Mouse (Mus musculus): ENCODE measurements around the gene Klhl8. TPM values are rescaled to one million over a fixed set of nuclear protein-coding genes. Genes with fewer than 3 reads are reported as not detected.

Klhl8 gene
- polyA plus RNA-seq, 1 experiment from 2014 or later = 8.5 TPM

DNA sequence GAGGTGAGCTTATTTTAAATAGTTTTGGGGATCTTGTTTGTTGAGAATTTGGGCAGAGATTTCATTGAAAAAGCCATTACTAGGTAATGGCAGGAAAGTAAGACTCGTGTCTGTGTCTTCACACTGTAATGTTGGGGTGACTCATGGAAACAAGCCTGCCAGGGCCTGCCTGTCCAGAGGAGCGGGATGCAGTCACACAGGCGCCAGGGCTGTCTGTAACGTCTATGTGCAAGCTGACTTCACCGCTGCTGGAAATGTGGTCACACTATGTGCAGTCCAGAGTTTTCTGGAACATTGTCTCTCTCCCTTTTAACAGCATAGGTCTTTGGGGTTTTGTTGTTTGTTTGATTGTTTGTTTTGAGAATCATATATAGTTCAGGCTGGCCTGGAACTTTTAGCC lies 88.1 kb downstream of the Klhl8 start:
- Histone ChIP-seq H3K27ac (replicated peaks) (no peak overlapping the region), H3K9me3 (no peaks in the 10 kb centered on the region), H3K4me3 (no peak overlapping the region), H3K36me3 (peaks cover 20% of the 10 kb centered on the region), H3K4me2 (no peak overlapping the region), H3K9ac (no peak overlapping the region), H3K27me3 (replicated peaks) (0 out of 2 replicates have a peak, but pooled peaks cover 3% of the 10 kb centered on the region), H3K4me1 (peaks cover 17% of the 10 kb centered on the region)
- ATAC-seq (ENCODE audit: extremely low read depth, insufficient number of reproducible peaks, low FRiP score, low TSS enrichment) = no peak
- 87% methylated on average over 5 of the region's 5 CpGs for WGBS

DNA sequence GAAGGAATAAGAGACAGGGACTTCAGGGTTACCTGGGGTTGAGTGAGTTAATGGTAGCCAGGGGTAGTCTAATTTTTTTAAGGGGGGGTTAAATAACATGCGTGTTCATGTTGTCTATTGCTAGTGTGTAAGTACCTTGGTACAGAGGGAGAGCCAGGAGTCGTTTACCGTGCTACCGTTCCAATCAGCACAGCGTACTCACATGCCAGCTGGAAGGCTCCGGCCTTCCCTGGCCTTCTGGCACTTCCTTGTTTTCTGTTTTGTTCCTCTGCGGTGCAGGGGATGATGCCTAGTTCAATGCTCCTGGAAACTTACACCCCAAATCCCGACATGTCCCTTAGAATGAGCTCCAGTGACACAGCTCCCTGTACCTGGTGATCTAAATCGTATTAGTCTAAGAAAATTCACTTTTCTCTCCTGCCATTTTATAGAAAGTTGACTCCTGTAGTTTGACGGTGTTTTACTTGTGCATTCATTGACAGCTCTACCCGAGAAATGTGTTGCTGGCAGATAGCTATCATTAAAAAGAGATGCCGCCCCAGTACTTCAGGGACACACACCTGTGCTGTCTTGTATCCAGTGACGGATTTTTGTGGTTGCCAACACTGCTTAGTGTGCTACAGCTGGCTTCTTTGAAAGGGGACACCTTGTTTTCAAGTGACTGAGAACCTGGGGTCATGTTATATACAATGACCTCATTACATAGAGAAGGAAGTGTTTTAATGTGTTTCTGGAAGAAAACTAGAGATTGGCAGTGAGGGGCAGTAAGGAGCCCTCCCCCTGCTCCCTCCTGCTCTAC lies 89.4 kb downstream of the Klhl8 start:
- no peak for ATAC-seq (ENCODE audit: extremely low read depth, insufficient number of reproducible peaks, low FRiP score, low TSS enrichment)
- Histone ChIP-seq H3K27ac (replicated peaks) (no peak overlapping the region), H3K4me3 (no peak overlapping the region), H3K36me3 (peaks cover 15% of the 10 kb centered on the region), H3K4me2 (no peak overlapping the region), H3K9me3 (no peaks in the 10 kb centered on the region), H3K4me1 (peaks cover 11% of the 10 kb centered on the region), H3K9ac (no peak overlapping the region), H3K27me3 (replicated peaks) (0 out of 2 replicates have a peak, but pooled peaks cover 3% of the 10 kb centered on the region)
- 83% methylated on average over 13 of the region's 13 CpGs for WGBS

DNA sequence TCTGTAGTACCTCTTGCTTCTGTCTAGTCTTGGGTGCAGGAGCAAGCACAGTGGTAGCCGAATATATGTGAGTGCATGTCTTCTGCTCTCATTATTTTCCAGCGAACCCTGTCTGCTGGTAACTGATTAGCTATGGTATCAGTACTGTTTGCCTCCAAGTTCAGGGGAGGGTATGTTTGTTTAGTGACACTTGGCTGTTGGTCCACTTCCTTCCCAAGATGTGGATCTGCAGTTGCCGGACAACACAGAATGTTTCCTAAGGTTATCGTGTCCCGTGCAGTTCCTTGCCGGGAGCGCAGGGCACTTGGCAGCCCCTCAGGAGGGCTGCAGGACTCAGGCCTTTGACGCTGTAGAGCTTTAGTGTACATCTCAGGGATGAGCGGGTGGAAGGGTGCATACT lies 90.0 kb downstream of the Klhl8 start:
- no peak overlapping the region for H3K4me3 ChIP-seq
- H3K4me2 ChIP-seq = no peak overlapping the region
- peaks cover 11% of the 10 kb centered on the region for H3K4me1 ChIP-seq
- H3K9ac ChIP-seq = no peak overlapping the region
- ATAC-seq (ENCODE audit: extremely low read depth, insufficient number of reproducible peaks, low FRiP score, low TSS enrichment) = no peak
- peaks cover 12% of the 10 kb centered on the region for H3K36me3 ChIP-seq
- H3K9me3 ChIP-seq = no peaks in the 10 kb centered on the region
- no peak overlapping the region for H3K27ac ChIP-seq (replicated peaks)
- 58% methylated on average over 9 of the region's 9 CpGs for WGBS
- 0 out of 2 replicates have a peak, but pooled peaks cover 2% of the 10 kb centered on the region for H3K27me3 ChIP-seq (replicated peaks)

DNA sequence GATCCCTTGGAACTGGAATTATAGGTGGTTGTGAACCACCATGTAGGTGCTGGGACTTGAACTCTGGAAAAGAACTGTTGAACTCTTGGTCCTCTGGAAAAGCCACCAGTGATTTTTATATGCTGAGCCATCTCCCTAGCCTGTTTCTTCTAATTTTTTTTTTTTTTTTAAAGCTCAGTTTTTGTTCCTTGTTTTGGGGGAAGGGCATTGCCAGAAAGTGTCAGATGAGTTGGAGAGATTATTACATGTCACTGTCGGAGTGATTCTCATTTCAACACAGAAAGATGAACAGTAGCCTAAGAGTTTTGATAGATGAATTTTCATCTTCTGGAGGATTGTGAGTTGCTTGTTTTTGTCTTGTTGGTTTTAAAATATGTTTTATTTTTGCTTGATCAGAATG lies 91.4 kb downstream of the Klhl8 start:
- peaks cover 11% of the 10 kb centered on the region; the same call in 1 of the 2 replicates for H3K36me3 ChIP-seq
- ATAC-seq (ENCODE audit: extremely low read depth, insufficient number of reproducible peaks, low FRiP score, low TSS enrichment) = no peak
- H3K9ac ChIP-seq = no peak overlapping the region
- H3K4me1 ChIP-seq = peaks cover 20% of the 10 kb centered on the region
- 92% methylated on average over 1 of the region's 1 CpGs for WGBS
- no peaks in the 10 kb centered on the region for H3K27me3 ChIP-seq (replicated peaks)
- no peak overlapping the region for H3K4me2 ChIP-seq
- no peak overlapping the region for H3K27ac ChIP-seq (replicated peaks)
- H3K4me3 ChIP-seq = no peak overlapping the region
- H3K9me3 ChIP-seq = no peaks in the 10 kb centered on the region

DNA sequence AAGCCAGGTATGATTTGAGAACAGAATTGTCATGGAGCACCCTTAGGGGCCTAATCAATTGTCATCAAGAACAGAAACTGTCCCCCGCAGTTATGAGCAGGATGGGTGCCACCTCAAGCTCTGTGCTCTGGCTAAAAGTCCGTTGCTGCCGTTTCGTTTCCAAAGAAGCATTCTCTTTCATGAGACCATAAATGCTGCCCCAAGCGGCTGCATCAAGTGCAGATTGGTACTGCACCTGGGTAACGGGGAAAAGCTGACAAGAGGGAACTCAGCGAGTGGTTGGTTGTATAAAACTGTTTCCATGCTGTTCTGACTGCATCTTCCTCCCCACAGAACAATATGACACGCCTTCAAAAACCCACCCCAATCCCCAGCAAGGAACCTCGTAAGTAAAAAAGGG lies 92.5 kb downstream of the Klhl8 start:
- WGBS = 88% methylated on average over 9 of the region's 9 CpGs
- no peak overlapping the region for H3K9ac ChIP-seq
- H3K27me3 ChIP-seq (replicated peaks) = no peaks in the 10 kb centered on the region
- H3K4me1 ChIP-seq = peaks cover 28% of the 10 kb centered on the region
- no peak overlapping the region for H3K4me2 ChIP-seq
- no peak overlapping the region for H3K27ac ChIP-seq (replicated peaks)
- no peaks in the 10 kb centered on the region for H3K9me3 ChIP-seq
- no peak for ATAC-seq (ENCODE audit: extremely low read depth, insufficient number of reproducible peaks, low FRiP score, low TSS enrichment)
- H3K4me3 ChIP-seq = no peak overlapping the region
- peaks cover 11% of the 10 kb centered on the region; the same call in 1 of the 2 replicates for H3K36me3 ChIP-seq

DNA sequence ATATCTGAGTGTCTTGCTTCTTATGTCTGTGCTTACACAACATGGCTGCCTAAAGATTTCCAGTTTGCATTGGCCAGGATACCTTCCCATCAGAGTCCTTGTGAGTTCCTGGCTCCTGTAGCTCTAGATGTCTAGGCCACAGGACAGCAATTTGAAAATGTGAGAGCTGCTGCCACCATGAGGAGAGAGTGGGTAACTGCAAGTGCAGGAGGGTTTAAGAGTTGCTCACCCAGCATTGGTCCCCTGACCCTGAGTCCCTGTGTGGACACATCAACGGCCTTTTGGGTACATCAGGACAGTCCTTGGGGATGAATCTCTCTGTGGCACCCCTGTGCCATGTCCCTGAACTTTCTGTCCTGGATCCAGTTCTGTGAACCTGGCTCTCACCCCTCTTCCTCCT lies 93.3 kb downstream of the Klhl8 start:
- Histone ChIP-seq H3K27ac (replicated peaks) (no peak overlapping the region), H3K4me3 (no peak overlapping the region), H3K36me3 (peaks cover 8% of the 10 kb centered on the region; the same call in 1 of the 2 replicates), H3K4me2 (no peak overlapping the region), H3K9ac (no peak overlapping the region), H3K9me3 (no peaks in the 10 kb centered on the region), H3K27me3 (replicated peaks) (no peaks in the 10 kb centered on the region), H3K4me1 (peaks cover 28% of the 10 kb centered on the region)
- ATAC-seq (ENCODE audit: extremely low read depth, insufficient number of reproducible peaks, low FRiP score, low TSS enrichment) = no peak
- WGBS = 14% methylated on average over 1 of the region's 1 CpGs

DNA sequence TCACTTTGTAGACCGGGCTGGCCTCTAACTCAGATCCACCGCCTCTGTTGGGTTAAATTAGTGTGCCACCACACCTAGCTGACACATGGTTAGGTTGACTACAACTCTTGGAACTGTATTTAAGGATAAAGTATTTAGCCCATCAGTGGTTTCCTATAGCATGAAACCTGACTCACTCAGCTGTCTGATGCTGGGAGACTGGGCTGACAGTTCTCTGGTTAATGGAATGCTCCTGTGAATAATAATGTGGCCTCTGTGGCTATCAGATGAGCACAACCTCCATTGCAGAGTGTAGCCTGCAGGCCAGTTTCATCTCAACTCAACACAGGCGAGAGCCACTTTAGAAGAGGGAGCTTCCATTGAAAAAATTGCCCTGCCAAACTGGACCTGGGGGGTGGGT lies 94.3 kb downstream of the Klhl8 start:
- H3K4me1 ChIP-seq = peaks cover 28% of the 10 kb centered on the region
- no peak overlapping the region for H3K9ac ChIP-seq
- WGBS = 89% methylated on average over 3 of the region's 3 CpGs

DNA sequence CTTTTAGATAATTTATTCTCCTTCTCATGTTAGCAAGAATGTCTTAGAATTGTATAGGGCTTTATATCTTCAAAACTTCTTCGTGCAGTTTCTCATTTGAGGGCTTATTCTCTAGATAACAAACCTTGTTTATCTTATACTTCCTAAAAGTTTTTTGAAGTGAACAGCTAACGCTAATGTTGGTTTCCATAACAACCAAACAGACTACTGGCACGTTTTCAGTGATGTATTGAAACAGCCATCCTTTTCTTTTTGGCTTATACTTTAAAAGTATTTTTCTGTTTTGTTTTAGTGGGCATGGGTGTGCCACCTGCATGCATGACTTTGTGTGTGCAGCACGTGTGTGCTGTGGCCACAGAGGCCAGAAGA lies 95.8 kb downstream of the Klhl8 start:
- no peak overlapping the region for H3K4me2 ChIP-seq
- H3K36me3 ChIP-seq = peaks cover 14% of the 10 kb centered on the region
- no peaks in the 10 kb centered on the region for H3K9me3 ChIP-seq
- no peaks in the 10 kb centered on the region for H3K27me3 ChIP-seq (replicated peaks)
- no peak for ATAC-seq (ENCODE audit: extremely low read depth, insufficient number of reproducible peaks, low FRiP score, low TSS enrichment)
- peaks cover 17% of the 10 kb centered on the region for H3K4me1 ChIP-seq
- H3K4me3 ChIP-seq = no peak overlapping the region
- WGBS = 58% methylated on average over 4 of the region's 4 CpGs
- H3K9ac ChIP-seq = no peak overlapping the region
- no peak overlapping the region for H3K27ac ChIP-seq (replicated peaks)

More for the DNA sequence above, 94.3 kb downstream of the Klhl8 start:
- ATAC-seq (ENCODE audit: extremely low read depth, insufficient number of reproducible peaks, low FRiP score, low TSS enrichment) = no peak
- Histone ChIP-seq H3K4me2 (no peak overlapping the region), H3K4me3 (no peak overlapping the region), H3K9me3 (no peaks in the 10 kb centered on the region), H3K27ac (replicated peaks) (no peak overlapping the region), H3K27me3 (replicated peaks) (no peaks in the 10 kb centered on the region), H3K36me3 (peaks cover 8% of the 10 kb centered on the region; the same call in 1 of the 2 replicates)

DNA sequence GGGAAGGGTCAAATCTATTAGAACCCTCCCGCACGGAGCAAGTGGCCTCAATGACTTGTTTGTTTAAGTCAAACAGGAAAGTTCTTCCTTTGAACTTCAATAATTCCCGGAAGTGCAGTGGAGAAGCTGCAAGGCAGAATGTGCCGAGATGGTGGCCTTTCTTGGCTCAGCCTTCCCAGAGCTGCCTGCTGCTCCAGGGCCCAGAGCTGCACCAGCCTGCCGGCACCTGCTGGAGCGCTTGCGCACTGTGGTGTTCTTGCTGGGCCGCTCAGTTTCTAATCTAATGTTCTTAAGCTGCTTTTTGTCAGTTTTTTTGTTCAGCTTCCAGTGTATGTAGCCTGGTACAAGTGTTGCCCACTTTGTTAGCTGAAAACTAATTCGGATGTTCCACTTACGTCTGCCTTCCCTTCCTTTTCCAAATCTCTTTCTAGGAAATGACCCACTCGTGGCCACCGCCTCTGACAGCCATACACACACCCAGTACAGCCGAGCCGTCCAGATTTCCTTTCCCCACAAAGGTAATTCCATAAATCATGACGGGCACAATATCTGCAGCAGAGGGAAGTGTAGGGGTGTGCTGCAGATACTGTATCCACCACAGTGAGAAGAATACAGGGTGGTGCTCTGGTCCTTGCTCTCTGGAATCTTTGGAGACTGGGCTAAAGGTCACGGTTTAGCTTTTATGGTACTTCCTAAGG lies 96.4 kb downstream of the Klhl8 start:
- H3K27me3 ChIP-seq (replicated peaks) = no peaks in the 10 kb centered on the region
- H3K36me3 ChIP-seq = peaks cover 14% of the 10 kb centered on the region
- H3K4me3 ChIP-seq = no peak overlapping the region
- 62% methylated on average over 16 of the region's 16 CpGs for WGBS
- H3K4me1 ChIP-seq = peaks cover 17% of the 10 kb centered on the region
- H3K4me2 ChIP-seq = no peak overlapping the region
- H3K27ac ChIP-seq (replicated peaks) = no peak overlapping the region
- ATAC-seq (ENCODE audit: extremely low read depth, insufficient number of reproducible peaks, low FRiP score, low TSS enrichment) = no peak
- H3K9ac ChIP-seq = no peak overlapping the region
- H3K9me3 ChIP-seq = no peaks in the 10 kb centered on the region

DNA sequence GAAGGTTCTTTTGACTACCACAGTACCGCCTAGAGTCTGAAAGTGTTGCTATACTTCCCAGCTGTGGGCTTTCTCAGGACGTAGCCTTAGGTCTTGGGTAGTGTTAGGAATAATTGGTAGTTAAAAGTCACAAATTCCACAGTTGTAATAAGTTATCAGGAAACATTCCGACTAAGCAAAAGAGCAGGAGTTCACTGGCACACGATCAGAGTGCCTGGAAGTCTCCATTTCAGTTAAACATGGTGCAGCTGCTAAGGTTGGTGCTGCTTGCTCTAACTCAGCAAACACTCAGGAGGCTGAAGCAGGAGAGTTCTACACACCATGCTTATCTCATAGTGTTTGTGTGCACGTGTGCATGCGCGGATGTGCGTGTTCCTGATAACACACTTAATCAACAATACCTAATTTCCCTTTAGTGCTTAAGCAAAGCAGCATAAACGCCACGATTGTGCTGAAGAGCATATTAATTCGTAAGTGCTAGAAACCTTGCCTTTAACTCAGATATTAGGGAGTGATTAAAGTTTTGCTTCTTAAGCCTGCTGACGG lies 97.0 kb downstream of the Klhl8 start:
- no peak overlapping the region for H3K4me3 ChIP-seq
- no peak overlapping the region for H3K4me2 ChIP-seq
- 75% methylated on average over 12 of the region's 12 CpGs for WGBS

DNA sequence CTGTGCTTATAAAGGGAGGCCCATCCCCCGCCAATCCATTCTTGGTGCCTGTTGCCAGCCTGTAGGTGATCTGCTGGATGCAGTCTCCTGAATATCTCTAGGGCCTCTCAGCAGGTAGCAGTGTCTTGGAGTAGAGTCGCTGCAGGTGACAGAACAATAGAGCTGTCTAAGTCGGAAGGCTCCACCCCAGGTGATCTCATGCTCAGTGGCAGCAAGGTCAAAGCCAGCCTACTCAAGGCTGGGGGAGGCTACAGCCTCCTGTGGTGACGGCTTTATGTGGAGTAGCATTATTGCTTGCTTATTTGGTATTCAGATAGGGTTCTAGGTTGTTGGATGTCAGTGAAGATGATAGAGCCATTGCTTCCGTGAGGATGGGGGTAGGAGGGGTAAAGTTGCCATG lies 97.8 kb downstream of the Klhl8 start:
- no peak for ATAC-seq (ENCODE audit: extremely low read depth, insufficient number of reproducible peaks, low FRiP score, low TSS enrichment)
- Histone ChIP-seq H3K27ac (replicated peaks) (no peak overlapping the region), H3K4me1 (peaks cover 17% of the 10 kb centered on the region), H3K9me3 (no peaks in the 10 kb centered on the region), H3K27me3 (replicated peaks) (no peaks in the 10 kb centered on the region), H3K9ac (no peak overlapping the region), H3K4me2 (no peak overlapping the region), H3K36me3 (peaks cover 14% of the 10 kb centered on the region), H3K4me3 (no peak overlapping the region)
- WGBS = 74% methylated on average over 5 of the region's 5 CpGs

More for the DNA sequence above, 97.0 kb downstream of the Klhl8 start:
- no peak for ATAC-seq (ENCODE audit: extremely low read depth, insufficient number of reproducible peaks, low FRiP score, low TSS enrichment)
- H3K36me3 ChIP-seq = peaks cover 14% of the 10 kb centered on the region
- H3K9ac ChIP-seq = no peak overlapping the region
- H3K4me1 ChIP-seq = peaks cover 17% of the 10 kb centered on the region
- H3K9me3 ChIP-seq = no peaks in the 10 kb centered on the region
- no peaks in the 10 kb centered on the region for H3K27me3 ChIP-seq (replicated peaks)
- H3K27ac ChIP-seq (replicated peaks) = no peak overlapping the region
